Mouse (Mus musculus) frontal cortex, adult 2 months (tissue): ENCODE measurements around the gene Cetn4. TPM values are rescaled to one million over a fixed set of nuclear protein-coding genes. Genes with fewer than 3 reads are reported as not detected.
A peak's percentile ranks its signal among the peaks of the same experiment; 100 is the strongest.

Experiments used
- DNase-seq, 2 experiments: peaks; one replicate each; pipeline ENCODE4 v3.0.0; 2022; ENCODE audit warnings: low spot score in 1 of 2; ENCODE audit errors: extremely low spot score in 1 of 2
- polyA plus RNA-seq: library from polyadenylated mRNA; depleted of rRNA; stranded (reverse); fragments of >200 nt; gene quantifications from 2 replicates; pipeline ENCODE4 v1.2.3, GENCODE M21; 2012

Cetn4 gene
- polyA plus RNA-seq, 1 experiment: 12.0 TPM

DNA sequence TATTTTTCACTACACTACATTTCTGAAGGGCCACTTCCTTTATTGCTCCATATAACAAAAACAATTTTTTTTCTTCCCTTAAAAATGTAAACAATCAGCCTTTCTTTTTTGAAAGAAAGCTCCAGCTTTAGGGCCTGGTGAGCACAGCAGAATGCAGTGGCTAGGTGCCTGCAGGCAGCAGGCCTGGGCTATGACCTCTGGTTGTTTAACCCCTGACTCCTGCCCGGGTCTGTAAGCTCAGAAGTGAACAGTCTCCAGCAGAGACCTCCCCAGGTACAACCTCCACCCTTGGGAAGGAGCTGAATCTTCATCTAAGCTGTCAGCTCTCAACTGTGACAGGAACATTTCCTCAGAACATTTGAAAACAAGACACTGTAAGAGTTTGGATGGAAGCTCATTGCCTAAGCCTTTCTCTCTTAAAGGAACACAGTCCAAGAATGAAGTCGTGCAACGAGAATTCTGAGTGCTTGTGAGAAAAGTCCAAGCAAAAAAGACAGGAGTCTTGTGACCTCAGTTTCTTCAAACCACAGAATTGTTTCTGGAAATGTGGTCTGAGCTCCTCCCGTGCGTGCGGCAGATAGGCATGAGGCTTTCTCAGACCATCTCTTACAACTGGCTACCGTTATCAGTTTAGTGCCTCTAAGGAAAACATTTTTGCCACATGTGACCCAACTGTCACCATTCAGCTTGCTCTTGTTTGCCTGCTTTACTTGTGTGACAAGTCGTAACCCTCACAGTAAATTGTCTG is 8.9 kb downstream of the Cetn4 start:
- DNase-seq: no peak

DNA sequence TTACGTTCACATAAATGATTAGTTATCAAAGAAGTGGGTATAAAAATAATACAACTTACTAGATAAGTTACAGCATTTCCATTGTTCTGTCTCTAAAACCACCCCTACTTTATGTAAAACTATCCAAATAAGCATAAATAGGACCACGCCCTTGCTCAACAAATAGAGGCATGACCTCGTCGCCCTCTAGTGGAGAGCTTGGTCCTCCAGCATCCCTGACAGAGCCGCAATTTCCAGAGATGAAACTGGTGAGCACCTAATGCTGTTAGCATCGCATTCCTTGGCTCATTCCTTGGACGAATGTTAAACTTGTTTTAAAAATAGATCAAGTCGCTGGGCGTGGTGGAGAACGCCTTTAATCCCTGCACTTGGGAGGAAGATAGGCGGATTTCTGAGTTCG is 9.8 kb downstream of the Cetn4 start:
- peak in 1 of 2 experiments; percentile 54 for DNase-seq

DNA sequence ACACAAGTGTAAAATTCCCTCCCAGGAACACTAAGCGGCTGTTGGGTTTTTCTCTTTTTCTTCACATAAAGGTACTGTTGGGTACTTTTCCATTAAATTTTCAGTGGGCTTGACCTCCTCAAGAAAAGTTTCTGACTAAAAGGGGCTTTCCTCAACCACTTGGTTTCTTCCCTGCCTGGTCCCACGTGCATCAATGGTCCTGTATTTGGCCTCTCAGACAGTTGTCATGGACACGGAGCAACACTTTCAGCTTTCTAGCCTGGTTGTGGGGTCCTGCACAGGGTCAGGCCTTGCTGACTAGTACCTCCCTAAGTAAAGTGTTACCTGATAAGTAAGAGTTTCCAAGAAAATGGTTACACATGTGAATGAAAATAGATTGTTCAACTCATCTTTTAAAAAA is 13.0 kb downstream of the Cetn4 start:
- DNase-seq: no peak

DNA sequence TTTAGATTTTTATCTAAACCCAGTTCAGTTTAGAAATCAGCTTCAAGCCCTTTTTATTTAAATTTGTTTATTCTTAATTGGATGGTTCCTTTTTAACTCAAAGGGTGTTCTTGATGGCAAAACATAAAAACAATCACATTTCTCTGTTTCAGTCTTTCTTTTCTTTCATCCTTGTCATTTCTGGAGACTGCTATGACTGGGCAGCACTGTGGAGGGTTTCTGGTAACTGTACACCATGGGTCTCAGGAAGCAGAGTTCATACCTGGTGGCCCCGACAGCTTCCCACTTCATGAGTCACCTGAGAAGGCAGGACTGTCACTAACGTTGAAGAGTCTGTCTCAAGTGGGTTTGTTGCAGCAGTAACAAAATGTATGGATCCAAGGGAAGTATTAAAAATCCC is 19.9 kb downstream of the Cetn4 start:
- DNase-seq: no peak

DNA sequence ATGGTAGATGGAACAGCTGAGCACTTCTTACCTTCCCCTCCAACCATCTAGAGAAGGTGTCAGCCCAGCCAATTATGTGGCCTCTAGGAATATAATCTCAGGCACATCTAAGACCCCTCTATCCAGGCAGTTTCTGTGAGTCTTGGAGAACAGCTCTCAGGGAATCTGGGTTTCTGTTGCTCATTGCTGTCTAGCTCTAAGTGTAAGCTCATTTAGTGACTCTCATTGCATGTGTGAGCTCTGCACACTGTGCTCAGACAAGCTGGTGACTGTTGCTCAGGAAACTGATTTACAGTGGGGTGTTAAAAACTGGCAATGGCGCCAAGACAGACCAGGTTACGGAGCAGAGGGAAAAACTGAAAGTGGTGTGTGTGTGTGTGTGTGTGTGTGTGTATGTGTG is 20.6 kb downstream of the Cetn4 start:
- no peak for DNase-seq

DNA sequence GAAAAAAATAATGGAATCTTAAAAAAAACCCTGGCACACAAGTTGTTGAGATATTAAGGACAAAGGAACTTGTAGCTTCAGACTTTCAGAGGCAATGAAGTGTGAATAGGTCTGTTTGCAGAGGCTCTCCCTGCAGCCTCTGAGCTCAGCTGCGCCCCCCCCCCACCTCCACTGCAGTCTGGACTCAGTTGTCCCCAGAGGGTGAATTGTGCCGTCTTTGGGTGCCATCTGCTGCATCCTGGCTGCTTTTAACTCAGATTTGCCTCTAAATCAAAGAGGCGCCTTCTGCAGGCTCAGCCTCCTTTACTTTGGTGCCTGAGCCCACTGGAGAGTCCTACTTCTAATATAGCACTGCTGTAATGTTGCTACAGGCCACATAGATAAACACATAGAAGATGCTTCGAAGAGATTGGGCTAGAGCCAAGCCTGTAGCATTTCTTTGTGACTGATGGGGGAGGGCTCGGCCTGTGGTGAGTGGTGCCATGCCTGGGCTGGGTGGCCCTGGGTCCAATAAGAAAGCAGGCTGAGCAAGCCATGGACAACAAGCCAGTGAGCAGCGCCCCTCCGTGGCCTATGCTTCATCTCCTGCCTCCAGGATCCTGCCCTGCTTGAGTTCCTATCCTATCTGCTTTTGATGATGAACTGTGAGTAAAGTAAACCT is 21.5 kb downstream of the Cetn4 start:
- no peak for DNase-seq

DNA sequence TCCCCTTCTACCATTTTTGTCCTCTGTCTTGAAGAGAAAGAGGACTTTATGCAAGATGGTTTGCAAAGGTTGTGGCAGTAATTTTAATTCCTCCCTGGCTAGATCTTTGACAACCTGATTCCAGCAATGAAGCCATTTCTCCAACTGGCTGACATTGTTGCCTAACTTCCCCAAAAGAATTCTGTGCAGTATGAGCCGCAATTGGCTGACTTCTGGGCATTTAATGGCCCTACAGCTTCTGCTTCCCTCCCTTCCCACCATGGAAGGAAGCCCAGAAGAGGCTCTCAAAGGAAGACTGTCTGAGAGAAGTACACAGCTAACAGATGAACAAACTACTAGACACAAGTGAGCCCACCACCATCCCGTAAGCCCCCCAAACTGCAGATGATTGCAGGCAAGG is 23.3 kb downstream of the Cetn4 start:
- DNase-seq: no peak

DNA sequence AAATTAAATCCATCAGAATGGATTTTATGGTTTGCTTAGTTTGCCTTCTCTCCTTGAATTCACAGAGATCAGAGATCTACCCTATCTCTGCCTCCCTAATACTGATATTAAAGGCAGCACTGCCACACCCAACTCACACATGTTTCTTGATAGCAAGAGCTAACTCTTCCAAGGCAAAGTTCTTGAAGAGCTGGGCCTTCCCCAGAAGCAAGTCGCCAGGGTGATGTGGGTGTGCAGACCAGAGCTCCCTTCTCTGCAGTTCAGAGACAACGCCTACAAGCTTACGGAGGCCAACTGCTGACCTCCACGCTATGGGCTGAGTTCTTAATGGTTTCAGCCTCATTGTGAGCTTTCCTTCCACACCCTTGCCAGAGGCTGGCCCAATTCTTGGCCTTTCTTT is 29.3 kb downstream of the Cetn4 start:
- DNase-seq: no peak

DNA sequence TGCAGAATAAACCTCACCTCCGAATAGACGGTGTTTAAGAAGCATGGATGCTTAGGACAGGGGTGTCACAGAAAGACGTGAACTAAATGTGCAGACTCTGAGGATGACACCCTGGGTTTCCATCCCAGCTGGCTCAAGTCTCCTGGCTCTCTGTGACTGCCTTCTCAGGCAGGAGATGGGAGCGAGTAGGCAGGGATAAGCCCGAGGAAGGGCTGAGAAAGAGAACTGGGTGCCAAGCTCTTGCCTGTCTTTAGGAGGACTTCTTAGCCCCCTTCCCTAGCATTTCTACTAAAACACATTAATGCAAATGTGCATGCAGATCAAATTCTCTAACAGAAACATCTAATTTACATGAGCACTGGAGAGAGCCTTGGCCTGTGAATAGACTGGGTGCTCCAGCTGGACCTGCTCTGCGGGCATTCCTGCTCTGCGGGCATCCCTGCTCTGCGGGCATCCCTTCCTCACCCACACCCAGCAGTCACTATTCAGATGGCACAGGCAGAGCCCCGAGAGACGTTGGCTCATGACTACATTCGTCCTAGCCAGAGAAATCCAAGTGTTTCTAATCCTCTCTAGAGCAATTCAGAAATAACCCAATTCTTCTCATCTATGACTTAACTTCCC is 30.1 kb downstream of the Cetn4 start:
- DNase-seq: no peak

DNA sequence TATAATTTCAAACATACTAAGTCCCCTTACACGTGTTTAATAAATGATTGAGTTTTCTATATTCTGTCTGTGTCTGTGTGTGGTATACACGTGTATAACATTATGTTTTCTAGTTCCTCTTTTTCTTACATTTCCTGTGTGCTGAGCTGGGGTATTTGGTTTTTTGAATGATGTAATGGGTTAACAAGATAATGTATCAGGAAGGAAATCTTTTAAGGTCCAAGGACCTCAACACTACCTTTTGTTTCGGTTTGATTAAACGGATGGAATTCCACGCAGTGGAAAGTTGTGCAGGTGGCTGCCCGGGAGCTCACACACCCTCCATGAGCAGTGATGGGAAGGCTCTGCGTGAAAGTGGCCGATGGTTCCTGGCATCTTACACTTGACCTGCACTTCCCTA is 31.6 kb downstream of the Cetn4 start:
- DNase-seq: no peak

DNA sequence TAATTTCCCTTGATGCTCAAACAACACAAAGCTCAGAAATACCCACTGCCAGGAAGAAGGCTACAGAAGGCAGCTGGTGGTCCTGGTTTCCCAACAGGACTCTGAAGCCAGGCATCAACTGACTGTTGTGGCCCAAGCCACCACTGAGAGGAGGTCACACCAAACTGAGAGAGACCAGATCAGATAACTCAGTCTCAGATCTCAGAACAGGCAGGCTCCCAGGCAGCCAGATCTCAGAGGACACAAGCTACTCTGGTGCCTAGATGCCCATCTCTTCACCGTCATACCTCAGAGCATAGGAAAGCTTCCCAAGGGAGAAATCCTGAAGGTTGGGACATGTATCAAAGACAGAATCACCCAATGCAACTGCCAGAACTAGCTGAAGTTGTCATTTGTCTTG is 32.3 kb downstream of the Cetn4 start:
- no peak for DNase-seq

DNA sequence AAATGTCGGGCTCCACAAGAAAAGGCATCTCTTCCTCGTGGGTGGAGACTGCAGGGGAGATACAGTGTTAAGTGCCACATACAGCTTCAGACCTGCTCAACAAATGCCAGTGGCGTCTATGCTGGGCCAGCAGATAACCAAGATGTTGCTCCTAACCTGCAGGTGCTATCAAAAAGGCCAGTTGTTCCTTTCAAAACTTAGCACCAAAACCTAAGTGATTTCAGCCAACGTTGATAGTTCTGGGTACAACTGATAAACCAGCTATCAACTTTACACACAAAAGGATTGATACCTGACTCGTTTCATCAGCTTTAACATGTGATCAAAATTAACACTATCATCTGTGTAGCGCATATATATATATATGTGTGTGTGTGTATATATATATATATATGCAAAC is 37.8 kb downstream of the Cetn4 start:
- DNase-seq: no peak

DNA sequence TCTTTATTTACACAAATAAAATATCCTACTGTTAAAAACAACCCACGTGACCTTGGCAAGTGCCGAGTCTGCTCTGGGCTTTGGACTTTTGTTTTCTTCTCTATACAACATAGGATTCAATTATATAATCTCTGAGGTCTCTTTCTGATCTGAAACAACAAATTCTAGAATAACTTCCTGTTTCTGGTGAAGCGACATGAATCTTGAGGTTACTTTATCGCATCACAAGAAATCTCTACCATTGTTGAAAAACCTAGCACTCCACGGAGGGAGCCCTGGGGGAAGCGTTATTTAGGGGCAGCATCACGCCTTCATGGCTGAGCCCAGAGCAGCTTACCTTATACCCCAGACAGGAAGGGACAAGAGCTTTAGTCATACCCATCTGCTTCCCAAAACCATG is 39.4 kb downstream of the Cetn4 start:
- DNase-seq: no peak

DNA sequence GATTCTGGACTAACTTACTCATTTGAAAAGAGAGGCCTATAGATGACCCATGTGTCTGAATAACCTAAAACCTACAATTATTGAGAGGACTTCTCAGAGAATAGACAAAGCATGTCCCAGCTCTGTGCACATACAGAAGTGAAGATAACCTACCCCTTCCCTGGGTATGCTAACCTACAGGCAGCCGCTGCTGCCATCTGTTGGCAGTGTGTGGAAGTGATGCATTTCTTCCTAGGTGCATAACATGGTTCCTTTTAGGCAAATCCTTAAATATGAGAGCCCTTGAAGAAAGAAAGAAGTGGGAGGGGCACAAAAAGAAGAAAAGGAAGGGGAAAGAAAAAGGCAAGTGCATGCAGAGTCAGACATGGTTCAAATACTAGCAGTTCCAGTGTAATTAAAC is 41.3 kb downstream of the Cetn4 start:
- DNase-seq: peak; percentile 20 to 83

DNA sequence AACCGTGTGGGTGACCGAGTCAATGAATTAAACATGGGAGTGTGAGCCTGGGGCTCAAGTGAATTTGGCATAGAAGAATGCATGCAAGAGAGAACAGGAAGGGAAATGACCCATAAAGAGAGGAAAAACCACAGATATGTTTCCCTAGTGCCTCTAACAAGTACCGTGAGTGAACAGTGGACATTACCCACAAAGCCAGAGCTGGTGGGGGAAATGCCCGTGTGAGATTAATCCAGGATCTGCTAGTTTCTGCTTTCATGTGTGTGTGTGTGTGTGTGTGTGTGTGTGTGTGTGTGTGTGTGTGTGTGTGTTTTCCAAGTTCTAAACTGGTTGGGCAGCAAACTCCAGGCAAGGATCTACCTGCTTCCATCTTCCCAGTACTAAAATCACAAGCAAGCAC is 42.6 kb downstream of the Cetn4 start:
- no peak for DNase-seq

DNA sequence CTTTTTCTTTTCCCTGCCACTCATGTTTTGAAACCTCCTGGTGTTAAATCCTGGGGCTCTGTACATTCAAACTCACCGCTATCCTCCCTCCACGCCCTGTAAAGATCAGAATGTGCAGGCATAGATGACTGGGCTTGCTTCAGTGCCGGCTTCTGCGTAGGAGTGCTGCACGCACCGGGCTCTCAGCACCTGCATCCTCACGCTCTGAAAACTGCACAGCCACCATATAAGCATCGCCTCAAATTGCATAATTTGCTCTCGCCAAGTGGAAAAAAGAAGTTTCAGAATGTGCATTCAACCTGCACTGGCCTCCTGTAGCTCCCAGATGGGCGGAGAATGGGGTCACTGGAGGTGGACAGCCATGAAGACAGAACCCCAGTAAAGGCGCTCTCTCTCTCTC is 44.2 kb downstream of the Cetn4 start:
- peak in 1 of 2 experiments; percentile 33 for DNase-seq

DNA sequence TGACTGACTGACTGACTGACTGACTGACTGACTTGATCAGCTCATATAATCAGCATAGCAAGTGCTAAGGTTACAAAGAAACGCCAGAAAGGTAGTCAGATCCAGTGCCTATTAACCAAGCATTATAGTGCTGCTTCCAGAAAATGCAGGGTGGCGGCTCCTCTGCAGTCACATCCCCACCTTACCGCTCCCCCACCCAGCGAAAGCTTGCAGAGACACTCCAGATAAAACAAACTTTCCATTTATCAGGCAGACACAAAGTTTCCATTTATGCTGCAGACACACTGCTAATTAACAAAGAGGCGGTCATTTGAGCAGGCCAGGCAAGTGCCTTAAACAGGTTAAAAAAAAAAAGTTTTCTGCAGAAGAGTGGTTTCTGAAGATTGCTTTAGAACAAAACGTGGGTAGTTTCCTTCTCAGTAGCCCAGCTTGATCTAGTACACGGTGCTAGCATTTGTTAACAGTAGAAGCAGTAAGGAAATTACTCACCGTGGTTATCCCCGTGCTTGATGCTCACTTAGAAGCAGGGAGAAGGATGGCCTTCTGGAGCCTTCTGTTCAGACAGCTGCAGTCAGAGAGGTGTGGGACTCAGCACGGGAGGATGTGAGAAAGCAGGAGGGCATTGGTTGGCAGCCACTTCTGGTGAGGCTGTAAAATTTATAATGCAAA is 53.0 kb downstream of the Cetn4 start:
- peak; percentile 81 to 82 for DNase-seq

DNA sequence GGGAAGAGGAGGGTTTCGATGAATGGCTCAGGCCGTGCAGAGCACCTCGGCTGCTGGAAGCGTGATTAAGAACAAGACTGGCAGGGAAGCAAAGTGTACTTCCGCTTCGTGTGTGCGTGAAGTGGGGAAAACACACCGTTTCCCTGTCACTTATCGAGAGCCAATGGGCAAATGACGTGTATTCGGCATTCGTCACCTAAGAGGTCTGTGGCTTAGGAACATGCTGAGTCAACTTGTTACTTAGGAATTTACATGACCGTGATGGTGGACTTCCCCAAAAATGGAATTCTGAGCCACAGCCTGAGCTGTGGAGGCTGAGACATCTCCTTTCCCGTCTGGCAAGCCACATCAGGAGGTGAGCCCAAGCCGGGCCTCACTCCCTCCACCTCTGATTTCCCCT is 54.7 kb downstream of the Cetn4 start:
- no peak for DNase-seq
